Mouse (Mus musculus): ENCODE results near the gene Praf2.

Gene Praf2

GRCm38 (mm10) chrX:7778450-7779244 lies 50.4 kb downstream of the Praf2 start:
- no peak for DNase-seq (ENCODE audit: low read depth in 2 of 2, low spot score in 2 of 2)

GRCm38 (mm10) chrX:7779294-7779693 lies 51.1 kb downstream of the Praf2 start:
- DNase-seq (ENCODE audit: low read depth in 2 of 2, low spot score in 2 of 2): no peak

All from CD8-positive naive resting alpha-beta T cell, adult 2 months (primary cell).